Mouse (Mus musculus): ENCODE measurements at regions not wholly inside any gene's neighbourhood (a gene's known extent, or its start where the extent isn't known, plus 50 kb on each side); places are given as distances from the start of the nearest gene placed in this dataset.

DNA sequence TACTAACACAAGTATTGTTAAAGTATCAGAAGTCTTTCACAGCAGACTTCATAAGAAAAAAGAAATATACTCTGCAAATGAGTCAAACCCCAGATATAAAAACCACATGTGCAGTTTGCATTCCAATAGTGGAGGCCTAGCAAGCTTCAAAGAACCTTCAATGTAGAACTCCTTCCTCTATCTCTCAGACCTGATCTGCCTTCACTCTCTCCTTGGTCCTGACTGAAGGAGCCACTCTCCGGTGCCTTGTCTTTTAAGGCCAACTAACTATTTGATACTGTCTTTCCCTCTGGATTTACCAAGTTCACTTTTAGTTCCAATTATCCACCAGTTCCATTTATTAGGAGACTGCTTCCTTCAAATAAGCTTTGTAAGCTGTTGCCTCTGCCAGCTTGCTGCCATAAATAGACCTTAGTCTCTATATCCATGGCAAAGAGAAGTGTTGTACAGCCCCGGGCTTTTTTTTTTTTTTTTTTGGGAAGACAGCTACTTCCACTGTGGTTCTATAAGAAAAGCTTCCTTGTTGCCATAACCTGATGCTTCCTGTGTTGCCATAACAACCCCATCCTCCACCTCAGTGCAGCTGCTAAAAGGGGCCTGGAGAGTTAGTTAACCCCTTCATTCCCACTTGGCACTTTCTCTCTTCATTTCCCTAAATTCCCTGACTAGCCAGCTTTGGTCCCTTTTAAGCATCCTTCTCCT lies 266.5 kb upstream of the Tbl1xr1 start:
- H3K27ac ChIP-seq (replicated peaks; ENCODE audit: low read depth, low read length), result no peak overlapping the region
- no peaks in the 10 kb centered on the region for H3K4me1 ChIP-seq (ENCODE audit: control insufficient read depth, insufficient read depth, insufficient read length, low read length)
- H3K4me3 ChIP-seq (ENCODE audit: insufficient read depth, low read depth, low read length), result no peak overlapping the region

DNA sequence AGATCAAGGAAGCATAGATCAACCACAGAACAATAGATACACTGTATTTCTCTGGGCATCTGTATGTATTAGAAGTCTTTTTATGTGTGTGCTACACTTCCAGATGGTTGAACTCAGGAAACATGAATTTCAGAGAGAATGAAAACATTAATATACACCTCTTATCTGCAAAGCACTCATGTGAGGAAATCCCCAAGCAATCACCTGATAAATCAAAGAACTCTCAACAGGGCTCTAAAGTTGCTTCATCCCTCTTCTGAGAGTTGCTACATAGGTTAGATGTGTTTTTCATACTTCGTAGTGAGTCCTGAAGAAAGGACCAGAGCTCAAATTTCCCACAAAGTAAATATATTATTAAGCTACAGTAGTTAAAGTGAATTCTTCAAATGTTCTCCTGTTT lies 263.1 kb upstream of the Tbl1xr1 start:
- H3K27ac ChIP-seq (replicated peaks; ENCODE audit: low read depth, low read length), result no peak overlapping the region
- no peak overlapping the region for H3K4me3 ChIP-seq (ENCODE audit: insufficient read depth, low read depth, low read length)
- no peaks in the 10 kb centered on the region for H3K4me1 ChIP-seq (ENCODE audit: control insufficient read depth, insufficient read depth, insufficient read length, low read length)

DNA sequence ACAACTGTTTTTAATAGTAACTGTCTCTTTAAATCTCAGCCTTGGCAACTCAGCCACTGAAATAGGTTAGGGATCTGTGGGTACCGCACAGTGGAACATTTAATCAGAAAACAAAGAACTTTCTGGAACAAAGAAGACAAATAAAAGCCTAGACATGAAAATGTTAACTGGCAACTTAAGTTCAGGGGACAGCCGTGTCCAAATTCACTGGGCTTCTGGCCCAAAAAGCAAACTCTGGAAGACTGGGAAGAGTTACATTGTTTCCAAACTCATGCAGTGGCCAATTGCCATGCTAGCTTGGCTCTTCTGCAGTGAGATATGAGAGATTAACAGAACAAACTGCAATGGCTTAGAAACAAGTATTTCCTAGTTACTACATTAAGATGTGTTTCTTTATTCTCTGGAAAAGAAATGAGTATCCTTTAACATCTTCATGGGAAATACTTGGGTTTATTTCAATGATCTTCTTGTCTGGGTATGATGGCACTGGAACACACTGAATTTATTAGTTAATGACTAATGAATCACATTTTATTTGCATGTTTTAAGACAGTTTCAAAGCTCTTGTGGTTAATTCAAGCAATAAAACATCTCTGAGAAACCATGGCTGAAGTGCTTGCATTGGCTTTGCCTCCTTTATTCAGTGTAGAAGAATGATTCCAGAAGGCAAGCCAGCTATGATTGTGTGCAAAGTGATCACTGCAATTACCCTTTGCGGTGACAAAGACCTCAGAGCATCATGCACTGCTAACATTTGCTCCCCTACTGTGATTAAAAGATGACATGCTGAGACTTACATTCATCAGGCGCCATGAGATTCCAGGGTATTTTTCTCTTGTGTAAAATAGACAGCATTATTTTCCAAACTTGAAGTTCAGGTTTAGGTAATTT lies 259.2 kb upstream of the Tbl1xr1 start:
- Histone ChIP-seq H3K4me3 (ENCODE audit: insufficient read depth, low read depth, low read length) (no peak overlapping the region), H3K4me1 (ENCODE audit: control insufficient read depth, insufficient read depth, insufficient read length, low read length) (no peaks in the 10 kb centered on the region), H3K27ac (replicated peaks; ENCODE audit: low read depth, low read length) (no peak overlapping the region)

DNA sequence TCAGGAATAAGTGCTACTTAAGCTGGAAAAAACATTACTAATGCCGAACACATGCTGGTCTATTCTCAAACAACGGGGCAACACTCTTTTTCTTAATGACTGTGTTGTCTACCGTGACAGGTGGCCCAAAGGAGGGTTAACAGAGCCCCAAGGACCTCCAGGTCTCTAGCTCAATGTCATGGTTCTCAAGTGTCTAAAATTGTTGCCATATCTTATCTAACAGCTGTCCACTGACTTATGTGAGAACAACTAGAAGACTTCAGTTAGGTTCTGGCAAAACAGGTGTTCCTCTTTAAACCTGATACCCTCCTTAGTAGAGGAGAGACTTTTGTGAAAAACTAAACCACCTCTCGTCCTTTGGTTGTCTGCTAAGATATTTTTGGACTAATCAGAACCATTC lies 257.4 kb upstream of the Tbl1xr1 start:
- Histone ChIP-seq H3K4me3 (ENCODE audit: insufficient read depth, low read depth, low read length) (no peak overlapping the region), H3K27ac (replicated peaks; ENCODE audit: low read depth, low read length) (no peak overlapping the region), H3K4me1 (ENCODE audit: control insufficient read depth, insufficient read depth, insufficient read length, low read length) (no peaks in the 10 kb centered on the region)

DNA sequence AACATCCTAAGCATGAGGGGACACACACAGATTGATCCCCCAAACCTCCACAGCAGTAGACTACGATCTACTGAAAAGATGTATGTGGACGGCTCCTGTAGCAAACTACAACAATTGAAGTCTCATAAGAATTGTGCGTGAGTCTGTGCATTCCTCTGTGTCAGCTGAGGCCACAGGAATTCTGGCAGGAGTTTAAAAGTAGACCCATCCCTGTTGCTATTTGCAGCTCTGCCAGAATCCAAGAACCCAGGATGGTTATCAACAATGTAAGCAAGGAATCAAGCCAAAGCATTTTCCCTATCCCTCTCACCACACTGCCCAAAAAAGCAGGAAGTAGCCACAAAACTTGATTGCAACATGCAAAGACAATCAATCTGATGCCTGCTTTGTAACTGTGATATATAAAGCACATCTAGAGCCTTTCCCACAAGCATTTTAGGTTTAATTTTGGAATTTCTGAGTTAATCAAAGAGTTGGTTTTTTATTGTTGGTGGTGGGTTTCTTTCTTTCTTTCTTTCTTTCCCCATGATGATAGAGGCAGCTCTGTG lies 256.3 kb upstream of the Tbl1xr1 start:
- no peak overlapping the region for H3K27ac ChIP-seq (replicated peaks; ENCODE audit: low read depth, low read length)
- no peak overlapping the region for H3K4me3 ChIP-seq (ENCODE audit: insufficient read depth, low read depth, low read length)
- no peaks in the 10 kb centered on the region for H3K4me1 ChIP-seq (ENCODE audit: control insufficient read depth, insufficient read depth, insufficient read length, low read length)

DNA sequence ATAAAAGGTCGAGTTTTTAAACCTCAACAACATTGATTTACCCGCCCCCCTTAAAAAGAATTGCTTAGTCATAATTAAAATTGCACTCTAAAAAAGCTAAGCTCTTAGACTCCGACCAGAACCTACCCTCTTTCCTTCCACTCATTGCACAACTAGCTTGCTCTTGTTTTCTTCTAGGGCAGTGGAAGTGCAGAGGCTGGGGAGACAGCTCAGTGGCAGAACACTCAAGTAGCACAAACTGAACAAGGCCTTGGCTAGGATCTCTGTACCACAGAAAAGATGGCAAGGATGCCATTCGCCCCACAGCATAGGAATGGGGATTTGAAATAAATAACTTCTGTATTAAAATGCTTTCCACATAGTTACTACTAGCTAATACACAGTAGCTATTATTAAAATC lies 253.8 kb upstream of the Tbl1xr1 start:
- Histone ChIP-seq H3K4me1 (ENCODE audit: control insufficient read depth, insufficient read depth, insufficient read length, low read length) (no peaks in the 10 kb centered on the region), H3K4me3 (ENCODE audit: insufficient read depth, low read depth, low read length) (no peak overlapping the region), H3K27ac (replicated peaks; ENCODE audit: low read depth, low read length) (no peak overlapping the region)

DNA sequence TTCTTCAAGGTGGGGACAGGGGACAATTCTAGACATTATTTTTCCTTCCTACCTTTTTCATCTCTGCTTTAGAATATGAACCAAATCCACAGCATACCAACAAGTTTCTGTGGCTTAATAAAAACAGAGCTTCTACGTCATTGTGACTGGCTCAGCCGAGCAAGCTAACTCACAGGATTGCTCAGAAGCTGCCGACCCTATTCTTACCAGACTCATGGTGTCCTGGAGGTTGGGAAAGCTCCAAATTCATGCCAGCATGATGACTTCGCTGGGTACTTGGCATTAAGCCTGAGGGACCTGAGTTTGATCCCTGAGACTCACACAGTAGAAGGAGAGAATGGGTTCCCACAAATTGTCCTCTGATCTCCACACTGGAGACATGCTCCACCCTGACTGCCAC lies 253.1 kb upstream of the Tbl1xr1 start:
- H3K4me3 ChIP-seq (ENCODE audit: insufficient read depth, low read depth, low read length), result no peak overlapping the region
- H3K4me1 ChIP-seq (ENCODE audit: control insufficient read depth, insufficient read depth, insufficient read length, low read length), result no peaks in the 10 kb centered on the region
- H3K27ac ChIP-seq (replicated peaks; ENCODE audit: low read depth, low read length), result no peak overlapping the region

DNA sequence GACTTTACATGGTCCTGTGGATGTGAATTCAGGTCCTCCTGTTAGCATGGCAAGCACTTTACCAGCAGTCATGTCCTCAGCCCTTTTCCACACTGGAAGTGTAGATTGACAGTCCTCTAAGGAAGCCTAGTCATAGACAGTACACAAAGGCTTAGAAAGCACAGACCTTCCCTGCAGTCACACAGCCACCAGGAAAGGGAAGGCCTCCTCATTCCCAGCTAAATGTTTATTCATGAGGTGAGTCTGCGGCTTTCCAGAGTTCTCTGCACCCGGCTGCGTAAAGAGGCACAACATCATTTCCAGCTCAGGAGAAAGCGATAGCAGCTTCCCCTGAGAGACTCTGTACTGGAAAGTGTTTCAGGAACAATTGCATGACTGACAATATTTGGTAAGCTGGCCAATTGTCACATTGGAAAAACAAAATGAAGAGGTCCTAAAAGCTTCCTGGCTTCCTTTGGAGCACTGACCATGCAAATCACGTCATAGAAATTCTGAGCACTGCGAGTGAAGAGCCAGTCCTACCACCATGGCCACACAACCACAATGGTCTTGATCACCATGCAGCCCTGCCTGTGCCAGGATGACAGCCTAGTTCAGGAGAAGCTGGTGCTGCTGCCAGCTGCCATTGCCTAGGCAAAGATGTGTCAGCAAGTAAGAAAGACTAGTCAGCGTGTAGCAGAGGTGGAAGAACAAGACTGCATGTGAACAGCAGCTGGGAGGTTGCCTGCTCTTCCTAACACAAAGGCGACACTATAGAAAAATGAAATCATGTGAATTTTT lies 252.2 kb upstream of the Tbl1xr1 start:
- no peaks in the 10 kb centered on the region for H3K4me1 ChIP-seq (ENCODE audit: control insufficient read depth, insufficient read depth, insufficient read length, low read length)
- no peak overlapping the region for H3K4me3 ChIP-seq (ENCODE audit: insufficient read depth, low read depth, low read length)
- H3K27ac ChIP-seq (replicated peaks; ENCODE audit: low read depth, low read length), result no peak overlapping the region

DNA sequence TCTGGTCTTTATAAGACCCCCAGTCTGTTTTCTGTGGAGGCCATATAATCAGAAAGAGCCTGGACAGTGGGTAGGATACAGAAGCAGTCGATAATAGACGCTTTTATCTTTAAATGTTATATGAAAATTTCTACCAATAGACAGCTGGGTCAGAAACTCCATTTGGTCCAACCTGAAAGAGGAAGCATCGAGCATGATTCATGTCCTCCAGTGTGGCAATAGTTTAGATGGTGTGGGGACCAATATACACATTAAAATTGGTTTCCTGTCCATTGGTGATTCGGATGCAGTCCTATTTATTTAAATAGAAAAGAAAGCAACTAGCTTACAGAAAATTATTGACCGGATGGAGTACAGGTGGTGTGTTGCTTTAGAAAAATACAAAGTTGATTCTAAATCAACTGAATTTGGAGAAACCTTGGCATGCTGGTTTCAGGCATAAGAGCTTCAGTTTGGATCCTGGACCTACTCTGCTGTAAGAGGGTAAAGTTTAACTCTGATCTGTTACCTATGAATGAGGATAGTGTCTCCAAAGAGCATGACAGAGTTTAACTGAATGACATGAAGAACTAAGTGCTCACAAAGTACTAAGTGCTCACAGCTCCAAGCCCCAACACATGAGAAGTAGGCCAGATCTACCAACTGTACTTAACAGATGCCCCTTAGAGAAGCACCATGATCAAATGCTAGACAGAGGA lies 251.4 kb upstream of the Tbl1xr1 start:
- Histone ChIP-seq H3K4me1 (ENCODE audit: control insufficient read depth, insufficient read depth, insufficient read length, low read length) (no peaks in the 10 kb centered on the region), H3K4me3 (ENCODE audit: insufficient read depth, low read depth, low read length) (no peak overlapping the region), H3K27ac (replicated peaks; ENCODE audit: low read depth, low read length) (no peak overlapping the region)

DNA sequence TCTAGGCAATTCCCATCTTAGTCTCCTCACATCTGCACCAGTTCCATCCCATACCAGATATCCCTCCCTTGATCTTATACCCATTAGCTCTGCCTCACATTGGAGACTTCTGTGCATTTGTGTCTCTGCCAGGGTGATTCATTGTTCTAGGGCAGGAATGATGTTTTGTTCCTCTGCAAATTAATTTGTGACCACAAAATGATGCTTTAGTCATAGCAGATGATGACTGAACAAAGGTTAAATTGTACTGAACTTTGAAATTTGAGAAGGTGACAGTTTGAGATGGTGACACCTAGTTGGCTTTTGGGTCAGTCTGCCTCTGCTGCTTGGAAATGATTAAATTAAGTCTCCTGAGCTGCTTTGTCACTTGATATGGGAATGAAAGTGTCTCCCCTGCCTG lies 248.8 kb upstream of the Tbl1xr1 start:
- Histone ChIP-seq H3K4me3 (ENCODE audit: insufficient read depth, low read depth, low read length) (no peak overlapping the region), H3K4me1 (ENCODE audit: control insufficient read depth, insufficient read depth, insufficient read length, low read length) (no peaks in the 10 kb centered on the region), H3K27ac (replicated peaks; ENCODE audit: low read depth, low read length) (no peak overlapping the region)

DNA sequence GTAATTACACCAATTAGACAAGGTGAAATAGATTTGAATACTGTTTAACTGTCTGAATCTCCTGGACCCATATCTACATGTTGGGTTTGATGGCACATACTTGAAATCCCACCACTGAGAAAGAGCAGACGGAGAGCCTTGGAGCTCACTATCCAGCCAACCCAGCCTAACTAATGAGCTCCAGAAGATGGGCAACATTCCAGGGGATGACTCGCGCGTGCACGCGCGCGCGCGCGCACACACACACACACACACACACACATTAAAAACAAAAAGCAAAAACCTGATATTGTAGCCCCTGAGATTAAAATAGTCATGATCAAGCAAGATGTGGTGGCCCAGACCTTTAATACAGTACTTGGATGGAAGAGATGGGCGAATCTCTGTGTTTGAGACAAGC lies 243.3 kb upstream of the Tbl1xr1 start:
- Histone ChIP-seq H3K27ac (replicated peaks; ENCODE audit: low read depth, low read length) (no peak overlapping the region), H3K4me1 (ENCODE audit: control insufficient read depth, insufficient read depth, insufficient read length, low read length) (no peaks in the 10 kb centered on the region), H3K4me3 (ENCODE audit: insufficient read depth, low read depth, low read length) (no peak overlapping the region)

DNA sequence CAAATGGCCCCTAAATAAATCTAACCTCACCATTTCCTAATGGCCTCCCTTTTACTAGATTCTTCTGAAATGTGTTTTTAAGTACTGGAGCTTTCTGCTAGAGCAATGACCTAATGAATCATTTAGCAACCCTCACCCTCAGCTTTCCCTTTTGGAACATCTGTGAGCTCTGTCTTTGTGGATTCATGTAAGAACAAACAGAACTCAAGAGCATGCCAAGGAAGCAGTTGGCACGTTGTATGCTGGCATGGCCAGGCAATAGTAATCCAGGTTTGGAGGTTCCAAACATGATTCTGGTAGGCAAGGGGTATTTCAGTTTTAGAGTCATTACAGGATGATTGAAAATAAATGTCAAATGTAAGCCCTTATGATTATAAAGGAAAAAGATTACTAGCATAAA lies 240.9 kb upstream of the Tbl1xr1 start:
- Histone ChIP-seq H3K27ac (replicated peaks; ENCODE audit: low read depth, low read length) (no peak overlapping the region), H3K4me1 (ENCODE audit: control insufficient read depth, insufficient read depth, insufficient read length, low read length) (no peaks in the 10 kb centered on the region; the same call in 1 of the 2 replicates), H3K4me3 (ENCODE audit: insufficient read depth, low read depth, low read length) (no peak overlapping the region)

DNA sequence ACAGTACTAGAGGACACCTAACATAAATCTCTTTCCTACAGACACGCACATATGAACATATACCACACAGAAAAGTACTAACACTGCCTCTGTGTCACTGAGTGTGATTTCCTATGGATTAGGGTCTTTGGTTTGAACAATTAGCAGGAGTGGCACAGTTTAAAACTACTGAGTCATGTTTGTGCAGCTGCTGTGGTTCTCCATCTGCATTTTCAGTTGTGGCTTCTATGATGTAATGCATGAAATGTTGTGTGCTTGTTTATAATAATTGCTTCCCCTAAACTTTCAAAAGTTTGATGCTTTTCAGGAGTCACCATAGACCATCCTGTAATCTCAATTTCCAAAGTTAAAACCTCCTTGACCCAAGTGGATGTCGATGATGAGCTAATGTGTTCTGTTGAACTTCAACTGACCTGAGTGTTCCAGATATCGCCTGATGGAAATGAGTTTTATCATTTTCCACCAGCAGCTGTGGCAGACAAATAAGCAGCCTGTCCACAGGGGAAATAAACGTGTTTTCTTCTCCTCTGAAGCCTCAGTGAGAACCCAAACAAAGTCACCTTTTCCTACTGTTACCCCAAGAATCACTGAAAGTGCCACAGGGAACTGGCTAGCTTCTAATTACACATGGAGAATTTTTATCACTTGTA lies 239.0 kb upstream of the Tbl1xr1 start:
- Histone ChIP-seq H3K4me3 (ENCODE audit: insufficient read depth, low read depth, low read length) (no peak overlapping the region), H3K4me1 (ENCODE audit: control insufficient read depth, insufficient read depth, insufficient read length, low read length) (peaks cover 5% of the 10 kb centered on the region), H3K27ac (replicated peaks; ENCODE audit: low read depth, low read length) (no peak overlapping the region)

DNA sequence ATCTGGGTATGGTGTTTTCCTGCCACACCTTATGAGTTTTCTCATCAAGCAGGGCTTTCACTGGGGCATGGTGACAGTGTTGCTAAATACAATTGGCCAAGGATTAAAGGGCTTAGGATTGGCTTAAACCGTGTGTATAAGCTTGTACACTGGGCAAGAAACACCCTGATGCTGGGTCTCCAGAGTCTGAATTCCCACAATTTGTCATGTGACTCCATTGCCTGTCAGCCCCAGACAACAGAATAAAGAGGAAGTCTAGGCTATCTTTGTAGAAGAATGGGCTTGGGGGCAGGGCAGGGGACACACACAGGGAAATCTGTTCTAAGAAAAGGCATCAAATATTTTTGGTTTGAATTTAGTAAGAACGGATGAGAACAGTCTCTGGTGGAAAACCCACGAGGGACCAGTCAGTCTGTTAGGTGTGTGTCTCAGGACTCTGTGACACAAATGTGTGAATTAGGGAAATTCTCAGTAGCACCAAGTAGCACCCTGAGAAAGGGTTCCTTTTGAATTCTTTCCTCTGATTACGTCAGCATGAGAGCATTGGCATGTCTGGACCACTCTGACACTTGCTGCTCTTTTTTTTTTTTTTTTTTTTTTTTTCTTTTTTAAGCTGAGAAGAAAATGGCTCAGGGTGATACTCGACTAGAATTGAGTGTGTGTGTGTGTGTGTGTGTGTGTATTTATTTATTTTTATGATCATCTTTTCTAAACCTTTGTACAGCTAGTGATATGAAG lies 235.5 kb upstream of the Tbl1xr1 start:
- Histone ChIP-seq H3K27ac (replicated peaks; ENCODE audit: low read depth, low read length) (no peak overlapping the region), H3K4me3 (ENCODE audit: insufficient read depth, low read depth, low read length) (no peak overlapping the region), H3K4me1 (ENCODE audit: control insufficient read depth, insufficient read depth, insufficient read length, low read length) (peaks cover 5% of the 10 kb centered on the region)
